10 mouse cellular contexts compared by ENCODE assay signal in genomic region chr5:125137672-125138285, GRCm38 (mm10). TPM values are rescaled to one million over a fixed set of nuclear protein-coding genes. Genes with fewer than 3 reads are reported as not detected.
A peak's percentile ranks its signal among the peaks of the same experiment; 100 is the strongest.
DNase-seq lines count a peak whose midpoint lies in the region; ATAC-seq and TF ChIP-seq lines count a peak whose summit lies in the region.
"Had no signal": no experiment of that assay in that cellular context is flagged by ENCODE, and none has a peak within 500 bp of the region (broad histone marks: within the 10 kb centered on the region; RNA-seq: fewer than 3 reads in every experiment).

No protein-coding gene starts in this region.

- peaks cover 59% of the 10 kb centered on the region for H3K4me1 ChIP-seq in hindbrain, embryonic 11.5 days (replicated peaks; ENCODE audit: control insufficient read depth, insufficient read depth, low read length)
- peaks cover 70% of the 10 kb centered on the region for H3K4me1 ChIP-seq in hindbrain, postnatal 0 days (ENCODE audit: insufficient read depth, low read length)
- peaks cover 5 to 28% of the 10 kb centered on the region in 2 experiments; a peak in 2 of 4 replicates for H3K4me1 ChIP-seq in ES-E14 (ENCODE audit: control insufficient read depth in 2 of 2, insufficient read depth in 2 of 2, low read length in 2 of 2, poor library complexity in 1 of 2)
- peaks cover 93% of the 10 kb centered on the region for H3K4me1 ChIP-seq in limb, embryonic 15.5 days

- no peak overlapping the region for H3K4me3 ChIP-seq in hindbrain, embryonic 11.5 days (ENCODE audit: low read depth, low read length)
- no peak overlapping the region for H3K4me3 ChIP-seq in hindbrain, postnatal 0 days (ENCODE audit: low read length)
- no peak overlapping the region for H3K4me3 ChIP-seq in ES-E14 (ENCODE audit: insufficient read depth in 1 of 2, low read depth in 1 of 2, low read length in 2 of 2, poor library complexity in 1 of 2, severe bottlenecking in 1 of 2)
- no peak overlapping the region for H3K4me3 ChIP-seq in limb, embryonic 15.5 days

- no peaks in the 10 kb centered on the region for H3K9me3 ChIP-seq in hindbrain, embryonic 11.5 days (ENCODE audit: control insufficient read depth, low read length)
- H3K9me3 ChIP-seq in hindbrain, postnatal 0 days (ENCODE audit: low read length) = no peaks in the 10 kb centered on the region
- no peaks in the 10 kb centered on the region for H3K9me3 ChIP-seq in ES-E14 (ENCODE audit: control insufficient read depth, insufficient read depth, low read depth, low read length)
- H3K9me3 ChIP-seq in limb, embryonic 15.5 days = no peaks in the 10 kb centered on the region

- no peak overlapping the region for H3K9ac ChIP-seq in hindbrain, embryonic 11.5 days (ENCODE audit: low read depth, low read length)
- no peak overlapping the region for H3K9ac ChIP-seq in hindbrain, postnatal 0 days (replicated peaks; ENCODE audit: low read length)
- H3K9ac ChIP-seq in ES-E14 (ENCODE audit: insufficient read depth, low read depth, low read length, poor library complexity, severe bottlenecking) = no peak overlapping the region
- H3K9ac ChIP-seq in limb, embryonic 15.5 days = no peak overlapping the region
- H3K9ac ChIP-seq: liver, postnatal 0 days had no signal

- 0 out of 2 replicates have a peak overlapping the region, but pooled peaks have one; percentile 25 for H3K27ac ChIP-seq in hindbrain, embryonic 11.5 days (ENCODE audit: low read depth, low read length)
- no peak overlapping the region for H3K27ac ChIP-seq in hindbrain, postnatal 0 days
- H3K27ac ChIP-seq in ES-E14 (ENCODE audit: insufficient read depth, low read depth, low read length, poor library complexity, severe bottlenecking) = peak overlapping the region; percentile 6; the same call in 1 of the 2 replicates
- peak overlapping the region; percentile 12; the same call in 1 of the 2 replicates for H3K27ac ChIP-seq in limb, embryonic 15.5 days

- H3K4me2 ChIP-seq in hindbrain, embryonic 11.5 days (replicated peaks; ENCODE audit: low read depth, low read length) = no peak overlapping the region
- H3K4me2 ChIP-seq in hindbrain, postnatal 0 days (ENCODE audit: low read depth, low read length) = no peak overlapping the region
- no peak overlapping the region for H3K4me2 ChIP-seq in limb, embryonic 15.5 days

- no peak for ATAC-seq in hindbrain, embryonic 11.5 days (ENCODE audit: low FRiP score)
- ATAC-seq in hindbrain, postnatal 0 days = no peak
- ATAC-seq in limb, embryonic 15.5 days (ENCODE audit: insufficient number of reproducible peaks, low FRiP score, low TSS enrichment, low read depth) = no peak
- no peak for ATAC-seq in erythroid progenitor cell, adult 5-6 weeks (replicated peaks; ENCODE audit: low FRiP score, poor library complexity, severe bottlenecking)
- ATAC-seq: liver, postnatal 0 days had no signal

- TF ChIP-seq CTCF in hindbrain, postnatal 0 days (IDR thresholded peaks at IDR 0.05; ENCODE audit: low read depth) = no peak

- in situ Hi-C loops in ES-E14 (cut with MboI; ENCODE audit: low sequenced_read_pairs in 2 of 2, unreplicated experiment in 2 of 2) = no loop called here

- H3K36me3 ChIP-seq in hindbrain, embryonic 11.5 days (ENCODE audit: control insufficient read depth, insufficient read depth, low read length) = no peaks in the 10 kb centered on the region
- H3K36me3 ChIP-seq in hindbrain, postnatal 0 days (ENCODE audit: insufficient read depth, low read length) = no peaks in the 10 kb centered on the region
- no peaks in the 10 kb centered on the region for H3K36me3 ChIP-seq in ES-E14 (ENCODE audit: control insufficient read depth, insufficient read depth, low read length, poor library complexity, severe bottlenecking)
- 0 out of 2 replicates have a peak, but pooled peaks cover 3% of the 10 kb centered on the region for H3K36me3 ChIP-seq in limb, embryonic 15.5 days
- H3K36me3 ChIP-seq: G1E had no signal

- H3K27me3 ChIP-seq in hindbrain, embryonic 11.5 days (ENCODE audit: control insufficient read depth, insufficient read depth, low read length) = no peaks in the 10 kb centered on the region
- no peaks in the 10 kb centered on the region for H3K27me3 ChIP-seq in hindbrain, postnatal 0 days (ENCODE audit: insufficient read depth, low read length)
- H3K27me3 ChIP-seq in limb, embryonic 15.5 days = no peaks in the 10 kb centered on the region

- 93% methylated on average over 18 of the region's 18 CpGs for WGBS in hindbrain, embryonic 11.5 days
- WGBS in hindbrain, postnatal 0 days = 89% methylated on average over 18 of the region's 18 CpGs
- 91% methylated on average over 18 of the region's 18 CpGs for WGBS in limb, embryonic 15.5 days

- DNase-seq in hindbrain, embryonic 11.5 days (ENCODE audit: low spot score) = no peak
- no peak for DNase-seq in hindbrain, postnatal 0 days (ENCODE audit: low spot score)
- DNase-seq in 416B (ENCODE audit: low read depth) (peak; percentile 25), ES-E14 (ENCODE audit: low read depth, low spot score) (no peak)
- no peak for DNase-seq in adrenal gland, adult 8-10 months
- no peak for DNase-seq in ovary, postnatal 14 days (ENCODE audit: low spot score)

TF ChIP-seq in ES-E14, 5 proteins besides CTCF, POLR2A, EP300 and RAD21:
- no peak for TF ChIP-seq CHD2 (IDR thresholded peaks at IDR 0.05; ENCODE audit: low read depth, low read length)
- no peak for TF ChIP-seq MAFK (IDR thresholded peaks at IDR 0.05; ENCODE audit: insufficient read depth, low read depth, low read length)
- TF ChIP-seq ZC3H11A (IDR thresholded peaks at IDR 0.05; ENCODE audit: borderline replicate concordance, low read depth, low read length) = no peak
- no peak for TF ChIP-seq HCFC1 (IDR thresholded peaks at IDR 0.05; ENCODE audit: borderline replicate concordance, insufficient read depth, low read length)
- no peak for TF ChIP-seq ZNF384 (IDR thresholded peaks at IDR 0.05; ENCODE audit: low read depth, low read length)

RNA-seq across cellular contexts. Expression of gene Ncor2, which starts 41.2 kb away (rescaled TPM):
- polyA plus RNA-seq in hindbrain, embryonic 11.5 days (2014; fragmentation: Nextera tagmentation; extraction: Ambion mirVana) = 14.5 and 21.2 TPM in 2 replicates
- 35.4 and 37.5 TPM in 2 replicates for total RNA-seq in hindbrain, postnatal 0 days (2014; rRNA removed)
- polyA plus RNA-seq in hindbrain, postnatal 0 days (2015; fragmentation: Nextera tagmentation; extraction: Ambion mirVana) = 20.9 and 22.7 TPM in 2 replicates
- total RNA-seq in ES-E14 (2012; rRNA removed) = 19.8 and 19.9 TPM in 2 replicates
- polyA plus RNA-seq in limb, embryonic 15.5 days (2015; fragmentation: Nextera tagmentation; extraction: Ambion mirVana) = 32.7 and 34.1 TPM in 2 replicates
- 100 to 1,000 TPM; 188 to 380 (median 257) TPM for total RNA-seq in adrenal gland, adult 8-10 months (2022)
- total RNA-seq in erythroid progenitor cell, adult 5-6 weeks (2015; ENCODE audit: low replicate concordance) = 10.5 and 37.3 TPM in 2 replicates
- 0.91 and 2.6 TPM in 2 replicates for total RNA-seq in erythroid progenitor cell, adult 5-6 weeks (2017; ENCODE audit: low replicate concordance)
- total RNA-seq: G1E had no signal
